ENCODE assay signal across 31 mouse cellular contexts in genomic region chr1:174959837-174960236, GRCm38 (mm10). TPM values are rescaled to one million over a fixed set of nuclear protein-coding genes. Genes with fewer than 3 reads are reported as not detected.
"Had no signal": no experiment of that assay in that cellular context is flagged by ENCODE, and none has a peak within 500 bp of the region (broad histone marks: within the 10 kb centered on the region; RNA-seq: fewer than 3 reads in every experiment).

No protein-coding gene starts in this region.

- H3K4me1 ChIP-seq: embryonic facial prominence, embryonic 10.5 days; embryonic facial prominence, embryonic 12.5 days; embryonic facial prominence, embryonic 13.5 days; embryonic facial prominence, embryonic 15.5 days; forebrain, embryonic 13.5 days; forebrain, embryonic 15.5 days had no signal

- H3K36me3 ChIP-seq: embryonic facial prominence, embryonic 10.5 days; embryonic facial prominence, embryonic 12.5 days; embryonic facial prominence, embryonic 13.5 days; embryonic facial prominence, embryonic 15.5 days; forebrain, embryonic 10.5 days; forebrain, embryonic 12.5 days; forebrain, embryonic 15.5 days had no signal

- H3K27ac ChIP-seq: embryonic facial prominence, embryonic 10.5 days; embryonic facial prominence, embryonic 12.5 days; embryonic facial prominence, embryonic 13.5 days; embryonic facial prominence, embryonic 15.5 days; forebrain, embryonic 10.5 days; forebrain, embryonic 12.5 days; forebrain, embryonic 13.5 days; forebrain, embryonic 15.5 days; gastrocnemius, adult 2 months; heart, adult 2 months had no signal

- H3K9ac ChIP-seq: embryonic facial prominence, embryonic 12.5 days; embryonic facial prominence, embryonic 13.5 days; embryonic facial prominence, embryonic 15.5 days; forebrain, embryonic 12.5 days; forebrain, embryonic 13.5 days; forebrain, embryonic 15.5 days; forebrain, postnatal 0 days had no signal

- H3K4me3 ChIP-seq: embryonic facial prominence, embryonic 10.5 days; embryonic facial prominence, embryonic 12.5 days; embryonic facial prominence, embryonic 13.5 days; embryonic facial prominence, embryonic 15.5 days; erythroblast, embryonic 14.5 days; forebrain, embryonic 10.5 days; forebrain, embryonic 12.5 days; forebrain, embryonic 13.5 days; forebrain, embryonic 15.5 days; gastrocnemius, adult 2 months; heart, adult 2 months had no signal

- DNase-seq: cerebellum, adult 2 months; cerebellum, adult 8-10 months; cerebellum, adult 9-10 months; cerebellum, adult 9-11 months; cerebellum, postnatal 10 days; cerebellum, postnatal 14 days; cerebellum, postnatal 25 days; cerebellum, postnatal 36 days; embryo, embryonic 11 days; forebrain, postnatal 0 days; gastrocnemius, adult 2 months; gastrocnemius, postnatal 10 days; gastrocnemius, postnatal 14 days; gastrocnemius, postnatal 25 days; gastrocnemius, postnatal 36 days; heart, adult 11 months; heart, adult 18-20 months; heart, adult 2 months had no signal

- ATAC-seq: forebrain, embryonic 13.5 days; forebrain, embryonic 14.5 days; forebrain, embryonic 15.5 days; forebrain, embryonic 16.5 days; forebrain, postnatal 0 days had no signal

- H3K9me3 ChIP-seq: embryonic facial prominence, embryonic 10.5 days; embryonic facial prominence, embryonic 12.5 days; embryonic facial prominence, embryonic 13.5 days; embryonic facial prominence, embryonic 15.5 days; forebrain, embryonic 10.5 days; forebrain, embryonic 12.5 days; forebrain, embryonic 13.5 days; forebrain, embryonic 15.5 days had no signal

- H3K27me3 ChIP-seq: embryonic facial prominence, embryonic 12.5 days; embryonic facial prominence, embryonic 13.5 days; embryonic facial prominence, embryonic 15.5 days; forebrain, embryonic 12.5 days; forebrain, embryonic 13.5 days; forebrain, embryonic 15.5 days had no signal

- H3K4me2 ChIP-seq: embryonic facial prominence, embryonic 12.5 days; embryonic facial prominence, embryonic 13.5 days; embryonic facial prominence, embryonic 15.5 days; forebrain, embryonic 12.5 days; forebrain, embryonic 13.5 days; forebrain, embryonic 15.5 days had no signal

RNA-seq across cellular contexts. Expression of gene Grem2, which starts 38.2 kb away (rescaled TPM):
- total RNA-seq: common myeloid progenitor, adult 5-6 weeks; granulocyte monocyte progenitor cell, adult 5-6 weeks had no signal
- polyA plus RNA-seq: erythroblast, embryonic 14.5 days had no signal
